Mouse (Mus musculus) large intestine, adult 2 months (tissue): ENCODE measurements around the gene Plch2. TPM values are rescaled to one million over a fixed set of nuclear protein-coding genes. Genes with fewer than 3 reads are reported as not detected.
A peak's percentile ranks its signal among the peaks of the same experiment; 100 is the strongest.

ENCODE experiments used
- DNase-seq: peaks from one replicate; pipeline ENCODE4 v3.0.0-alpha.2; 2012; ENCODE audit warnings: low read depth, low spot score
- WGBS: fragments of 180-500 bp; shearing (Covaris S2); methylation state at CpG from one replicate; pipeline ENCODE4 v1.1.7; 2018; 5-methylcytosine and 5-hydroxymethylcytosine counted together
- polyA plus RNA-seq: library from polyadenylated mRNA; depleted of rRNA; stranded (reverse); fragments of >200 nt; gene quantifications from 2 replicates; pipeline ENCODE4 v1.2.3, GENCODE M21; 2012

Plch2 gene
- polyA plus RNA-seq, 1 experiment, result 28.5 TPM

GRCm38 (mm10) chr4:155075813-155076212 lies 19.2 kb upstream of the Plch2 start:
- no peak for DNase-seq
- WGBS, result 91% methylated on average over 2 of the region's 2 CpGs

GRCm38 (mm10) chr4:155075137-155075536 lies 18.6 kb upstream of the Plch2 start:
- 86% methylated on average over 9 of the region's 9 CpGs for WGBS
- DNase-seq, result no peak

GRCm38 (mm10) chr4:155074418-155074817 lies 17.8 kb upstream of the Plch2 start:
- WGBS, result 79% methylated on average over 9 of the region's 9 CpGs
- DNase-seq, result no peak

- 34% methylated on average over 5 of the region's 5 CpGs for WGBS
- DNase-seq, result no peak
Observed at GRCm38 (mm10) chr4:155070921-155071320, 14.3 kb upstream of the Plch2 start.

GRCm38 (mm10) chr4:155070199-155070598 lies 13.6 kb upstream of the Plch2 start:
- DNase-seq, result no peak
- WGBS, result 86% methylated on average over 13 of the region's 13 CpGs

GRCm38 (mm10) chr4:155069191-155069590 lies 12.6 kb upstream of the Plch2 start:
- 81% methylated on average over 6 of the region's 6 CpGs for WGBS
- no peak for DNase-seq

GRCm38 (mm10) chr4:155068357-155068972 lies 11.9 kb upstream of the Plch2 start:
- WGBS, result 90% methylated on average over 20 of the region's 20 CpGs
- DNase-seq, result no peak

GRCm38 (mm10) chr4:155066834-155067522 lies 10.4 kb upstream of the Plch2 start, which contains the start of gene Pex10:
TSS of gene Pex10 (plus strand) at chr4:155067016.
- WGBS, result 1% methylated on average over 48 of the region's 48 CpGs
- DNase-seq, result peak; percentile 95

- peak; percentile 96 for DNase-seq
- 2% methylated on average over 15 of the region's 15 CpGs for WGBS
Observed at GRCm38 (mm10) chr4:155065970-155066833, 9.6 kb upstream of the Plch2 start.

GRCm38 (mm10) chr4:155064474-155064873 lies 7.9 kb upstream of the Plch2 start:
- WGBS, result 29% methylated on average over 2 of the region's 2 CpGs

GRCm38 (mm10) chr4:155063895-155064294 lies 7.3 kb upstream of the Plch2 start:
- peak; percentile 61 for DNase-seq
- WGBS, result 26% methylated on average over 3 of the region's 3 CpGs

More at GRCm38 (mm10) chr4:155064474-155064873, 7.9 kb upstream of the Plch2 start:
- DNase-seq, result no peak

GRCm38 (mm10) chr4:155058325-155058724 lies 1.7 kb upstream of the Plch2 start:
- no peak for DNase-seq
- WGBS, result 38% methylated on average over 10 of the region's 10 CpGs

GRCm38 (mm10) chr4:155050116-155050515 lies 6.5 kb downstream of the Plch2 start:
- no peak for DNase-seq

GRCm38 (mm10) chr4:155046636-155047035 lies 9.9 kb downstream of the Plch2 start:
- WGBS, result 90% methylated on average over 14 of the region's 14 CpGs
- no peak for DNase-seq

More at GRCm38 (mm10) chr4:155050116-155050515, 6.5 kb downstream of the Plch2 start:
- WGBS, result 81% methylated on average over 7 of the region's 7 CpGs

GRCm38 (mm10) chr4:155043289-155043625 lies 13.3 kb downstream of the Plch2 start:
- no peak for DNase-seq
- 46% methylated on average over 25 of the region's 25 CpGs for WGBS

GRCm38 (mm10) chr4:155042606-155043288 lies 13.8 kb downstream of the Plch2 start:
- WGBS, result 47% methylated on average over 65 of the region's 65 CpGs

GRCm38 (mm10) chr4:155040696-155041095 lies 15.9 kb downstream of the Plch2 start:
- no peak for DNase-seq
- WGBS, result 68% methylated on average over 6 of the region's 6 CpGs

More at GRCm38 (mm10) chr4:155042606-155043288, 13.8 kb downstream of the Plch2 start:
- no peak for DNase-seq

GRCm38 (mm10) chr4:155040197-155040596 lies 16.4 kb downstream of the Plch2 start:
- no peak for DNase-seq
- WGBS, result 72% methylated on average over 9 of the region's 9 CpGs

- 73% methylated on average over 13 of the region's 13 CpGs for WGBS
- DNase-seq, result no peak
Observed at GRCm38 (mm10) chr4:155034787-155035186, 21.8 kb downstream of the Plch2 start.

GRCm38 (mm10) chr4:155034202-155034601 lies 22.4 kb downstream of the Plch2 start:
- no peak for DNase-seq

More at GRCm38 (mm10) chr4:155034202-155034601, 22.4 kb downstream of the Plch2 start:
- WGBS, result 76% methylated on average over 7 of the region's 7 CpGs
